Mouse (Mus musculus) lung, embryonic 15.5 days (tissue): ENCODE measurements around the gene Hist1h2bg. TPM values are rescaled to one million over a fixed set of nuclear protein-coding genes. Genes with fewer than 3 reads are reported as not detected.
"Not testable (repeated sequence)": the region's sequence is repeated elsewhere in the genome, so short reads cannot be mapped to it uniquely, and the experiment has no call there.

Experiments
- ATAC-seq: fragments of 200-750 bp; cut with Nextera tagmentation; 2 replicates; pipeline ENCODE4 v1.8.0; 2017; ENCODE audit warnings: moderate number of reproducible peaks, borderline replicate concordance; ENCODE audit not compliant: low FRiP score, low TSS enrichment; ENCODE audit errors: extremely low read depth
- H3K27ac ChIP-seq: fragments of 300-500 bp; sonication (generic); 2 replicates; pipeline ENCODE4 v1.5.1; 2015; ENCODE audit warnings: moderate library complexity, mild to moderate bottlenecking, inconsistent platforms
- H3K27me3 ChIP-seq: fragments of 300-500 bp; sonication (generic); 2 replicates; pipeline ENCODE4 v1.6.1; 2015; ENCODE audit warnings: inconsistent platforms
- H3K36me3 ChIP-seq: fragments of 300-500 bp; sonication (generic); 2 replicates; pipeline ENCODE4 v1.6.1; 2015; ENCODE audit warnings: inconsistent platforms
- H3K4me1 ChIP-seq: fragments of 300-500 bp; sonication (generic); 2 replicates; pipeline ENCODE4 v1.6.1; 2015; ENCODE audit warnings: inconsistent platforms
- H3K4me2 ChIP-seq: fragments of 300-500 bp; sonication (generic); 2 replicates; pipeline ENCODE4 v1.6.1; 2015; ENCODE audit warnings: inconsistent platforms, mild to moderate bottlenecking, moderate library complexity
- H3K4me3 ChIP-seq: fragments of 300-500 bp; sonication (generic); 2 replicates; pipeline ENCODE4 v1.5.1; 2015; ENCODE audit warnings: mild to moderate bottlenecking, inconsistent platforms
- H3K9ac ChIP-seq: fragments of 300-500 bp; sonication (generic); 2 replicates; pipeline ENCODE4 v1.6.1; 2015; ENCODE audit warnings: inconsistent platforms
- H3K9me3 ChIP-seq: fragments of 300-500 bp; sonication (generic); 2 replicates; pipeline ENCODE4 v1.6.1; 2016; ENCODE audit warnings: inconsistent platforms
- WGBS: fragments of 180-500 bp; shearing (Covaris S2); methylation state at CpG from one replicate; pipeline ENCODE4 v1.1.7; 2015; 5-methylcytosine and 5-hydroxymethylcytosine counted together
- polyA plus RNA-seq: library from polyadenylated mRNA; unstranded; fragments of >200 nt; fragmentation: Nextera tagmentation; extraction: Ambion mirVana; gene quantifications from 2 replicates; pipeline ENCODE4 v1.2.1, GENCODE M21; 2015

Gene Hist1h2bg
- polyA plus RNA-seq, 1 experiment from 2014 or later: 14.5 TPM

- peak; percentile 90 for ATAC-seq
- peaks cover 41% of the 10 kb centered on the region for H3K4me1 ChIP-seq
- H3K27ac ChIP-seq: peak within 1 kb of the TSS; percentile 98
- no peaks in the 10 kb centered on the region for H3K27me3 ChIP-seq
- peak within 1 kb of the TSS; percentile 77 for H3K4me2 ChIP-seq
- H3K36me3 ChIP-seq: no peaks in the 10 kb centered on the region
- under 1% methylated on average over 43 of the region's 43 CpGs for WGBS
- H3K4me3 ChIP-seq: peak within 1 kb of the TSS; percentile 53
- no peaks in the 10 kb centered on the region for H3K9me3 ChIP-seq
- peak within 1 kb of the TSS; percentile 67 for H3K9ac ChIP-seq
These were observed 10.4 kb downstream of the Hist1h2bg start, which contains the start of gene Hist1h4d for GRCm38 (mm10) chr13:23581408-23582218. Gene Hist1h4d, plus strand, starts transcription at chr13:23581598.

GRCm38 (mm10) chr13:23582219-23583056 is 11.2 kb downstream of the Hist1h2bg start:
- Histone ChIP-seq H3K4me2 (peak overlapping the region; percentile 77), H3K9ac (peak overlapping the region; percentile 67), H3K4me1 (peaks cover 40% of the 10 kb centered on the region), H3K36me3 (no peaks in the 10 kb centered on the region), H3K27me3 (no peaks in the 10 kb centered on the region), H3K27ac (peak overlapping the region; percentile 98), H3K4me3 (peak overlapping the region; percentile 53), H3K9me3 (no peaks in the 10 kb centered on the region)
- ATAC-seq: no peak
- WGBS: 7% methylated on average over 6 of the region's 6 CpGs

GRCm38 (mm10) chr13:23583387-23584068 is 12.3 kb downstream of the Hist1h2bg start:
- no peak overlapping the region; the same call in 1 of the 2 replicates for H3K4me2 ChIP-seq
- no peaks in the 10 kb centered on the region for H3K27me3 ChIP-seq
- H3K27ac ChIP-seq: peak overlapping the region; percentile 98
- H3K9ac ChIP-seq: no peak overlapping the region
- no peak overlapping the region for H3K4me3 ChIP-seq
- ATAC-seq: no peak
- H3K9me3 ChIP-seq: no peaks in the 10 kb centered on the region
- H3K4me1 ChIP-seq: peaks cover 40% of the 10 kb centered on the region
- H3K36me3 ChIP-seq: no peaks in the 10 kb centered on the region

GRCm38 (mm10) chr13:23584331-23584730 is 13.1 kb downstream of the Hist1h2bg start:
- Histone ChIP-seq H3K9me3 (no peaks in the 10 kb centered on the region), H3K9ac (peak overlapping the region; percentile 68), H3K4me1 (peaks cover 40% of the 10 kb centered on the region), H3K4me3 (peak overlapping the region; percentile 48), H3K27me3 (no peaks in the 10 kb centered on the region), H3K27ac (peak overlapping the region; percentile 98), H3K4me2 (peak overlapping the region; percentile 72), H3K36me3 (no peaks in the 10 kb centered on the region)
- ATAC-seq: no peak

GRCm38 (mm10) chr13:23585029-23585441 is 13.8 kb downstream of the Hist1h2bg start:
- WGBS: under 1% methylated on average over 21 of the region's 21 CpGs
- Histone ChIP-seq H3K4me1 (peaks cover 40% of the 10 kb centered on the region), H3K27ac (peak overlapping the region; percentile 98), H3K36me3 (no peaks in the 10 kb centered on the region), H3K27me3 (no peaks in the 10 kb centered on the region), H3K4me3 (peak overlapping the region; percentile 48), H3K9me3 (no peaks in the 10 kb centered on the region), H3K4me2 (peak overlapping the region; percentile 72), H3K9ac (peak overlapping the region; percentile 68)
- no peak for ATAC-seq

DNA sequence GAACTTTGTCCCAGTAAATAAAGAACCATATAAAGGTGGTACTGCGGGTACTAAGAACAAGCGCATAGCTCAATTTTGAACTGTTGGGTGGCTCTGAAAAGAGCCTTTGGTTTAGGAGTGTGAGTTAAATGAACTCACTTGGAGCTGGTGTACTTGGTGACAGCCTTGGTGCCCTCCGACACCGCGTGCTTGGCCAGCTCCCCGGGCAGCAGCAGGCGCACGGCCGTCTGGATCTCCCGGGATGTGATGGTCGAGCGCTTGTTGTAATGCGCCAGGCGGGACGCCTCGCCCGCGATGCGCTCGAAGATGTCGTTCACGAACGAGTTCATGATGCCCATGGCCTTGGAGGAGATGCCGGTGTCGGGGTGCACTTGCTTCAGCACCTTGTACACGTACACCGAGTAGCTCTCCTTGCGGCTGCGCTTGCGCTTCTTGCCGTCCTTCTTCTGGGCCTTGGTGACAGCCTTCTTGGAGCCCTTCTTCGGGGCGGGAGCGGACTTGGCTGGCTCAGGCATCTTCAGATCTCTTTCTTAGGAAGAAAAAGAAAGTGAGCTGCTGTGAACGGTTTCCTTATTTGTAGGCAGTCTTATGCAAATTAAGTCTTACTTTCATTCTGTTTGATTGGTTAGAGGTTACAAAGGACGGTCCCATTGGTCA is 14.4 kb downstream of the Hist1h2bg start:
- not testable (repeated sequence) for H3K36me3 ChIP-seq, H3K27me3 ChIP-seq, H3K9me3 ChIP-seq
- Histone ChIP-seq H3K9ac (peak overlapping the region; percentile 68), H3K4me1 (peaks cover 34% of the 10 kb centered on the region), H3K4me2 (peak overlapping the region; percentile 72), H3K27ac (peak overlapping the region; percentile 98), H3K4me3 (peak overlapping the region; percentile 48)
- under 1% methylated on average over 33 of the region's 36 CpGs for WGBS
- ATAC-seq: peak; percentile 91

- Histone ChIP-seq H3K27me3 (no peaks in the 10 kb centered on the region), H3K4me3 (peak overlapping the region; percentile 48), H3K36me3 (no peaks in the 10 kb centered on the region), H3K4me1 (peaks cover 29% of the 10 kb centered on the region), H3K9me3 (no peaks in the 10 kb centered on the region), H3K4me2 (peak overlapping the region; percentile 72), H3K9ac (peak overlapping the region; percentile 51), H3K27ac (peak overlapping the region; percentile 98)
- WGBS: 2% methylated on average over 22 of the region's 22 CpGs
- ATAC-seq: no peak
These were observed 15.1 kb downstream of the Hist1h2bg start for GRCm38 (mm10) chr13:23586099-23586939.

DNA sequence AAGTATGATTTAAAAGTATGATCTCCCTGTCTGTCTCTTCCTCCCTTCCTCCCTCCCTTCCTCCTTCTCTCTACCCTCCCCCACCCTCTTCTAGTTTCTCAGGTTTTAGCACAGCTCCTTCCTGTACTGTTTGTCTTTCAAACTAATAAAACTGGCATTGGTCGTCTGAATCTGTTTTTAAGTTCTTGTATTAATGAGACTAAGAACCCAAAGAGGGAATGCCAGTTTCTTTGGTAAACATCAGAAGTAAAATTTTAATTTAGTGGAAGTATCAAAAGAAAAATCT is 15.7 kb downstream of the Hist1h2bg start:
- H3K4me3 ChIP-seq: peak overlapping the region; percentile 48
- no peak; the same call in 1 of the 2 replicates for ATAC-seq
- H3K9me3 ChIP-seq: no peaks in the 10 kb centered on the region
- peaks cover 28% of the 10 kb centered on the region for H3K4me1 ChIP-seq
- 4% methylated on average over 1 of the region's 1 CpGs for WGBS
- H3K36me3 ChIP-seq: no peaks in the 10 kb centered on the region
- peak overlapping the region; percentile 51 for H3K9ac ChIP-seq
- H3K4me2 ChIP-seq: peak overlapping the region; percentile 72
- H3K27ac ChIP-seq: peak overlapping the region; percentile 98
- H3K27me3 ChIP-seq: no peaks in the 10 kb centered on the region

- H3K36me3 ChIP-seq: no peaks in the 10 kb centered on the region
- H3K27ac ChIP-seq: no peak overlapping the region
- no peak overlapping the region for H3K9ac ChIP-seq
- ATAC-seq: no peak
- H3K4me3 ChIP-seq: no peak overlapping the region
- WGBS: 90% methylated on average over 7 of the region's 7 CpGs
- H3K4me1 ChIP-seq: peaks cover 17% of the 10 kb centered on the region; the same call in 1 of the 2 replicates
- H3K27me3 ChIP-seq: no peaks in the 10 kb centered on the region
- H3K9me3 ChIP-seq: no peaks in the 10 kb centered on the region
- no peak overlapping the region for H3K4me2 ChIP-seq
These were observed 20.0 kb downstream of the Hist1h2bg start for GRCm38 (mm10) chr13:23591206-23591605.

- H3K36me3 ChIP-seq, H3K4me2 ChIP-seq, H3K27me3 ChIP-seq, H3K4me3 ChIP-seq, ATAC-seq, H3K9ac ChIP-seq, H3K27ac ChIP-seq, H3K9me3 ChIP-seq: not testable (repeated sequence)
- peaks cover 11% of the 10 kb centered on the region; the same call in 1 of the 2 replicates for H3K4me1 ChIP-seq
- 70% methylated on average over 7 of the region's 7 CpGs for whole genome bisulfite sequencing
These were observed 20.7 kb downstream of the Hist1h2bg start for GRCm38 (mm10) chr13:23591886-23592285.
